Mouse (Mus musculus) cerebellum, adult 9-11 months (tissue): ENCODE results near the gene H2-Aa.

Experiments
- DNase-seq: peaks from one replicate; pipeline ENCODE4 v3.0.0; 2022

H2-Aa gene

DNA sequence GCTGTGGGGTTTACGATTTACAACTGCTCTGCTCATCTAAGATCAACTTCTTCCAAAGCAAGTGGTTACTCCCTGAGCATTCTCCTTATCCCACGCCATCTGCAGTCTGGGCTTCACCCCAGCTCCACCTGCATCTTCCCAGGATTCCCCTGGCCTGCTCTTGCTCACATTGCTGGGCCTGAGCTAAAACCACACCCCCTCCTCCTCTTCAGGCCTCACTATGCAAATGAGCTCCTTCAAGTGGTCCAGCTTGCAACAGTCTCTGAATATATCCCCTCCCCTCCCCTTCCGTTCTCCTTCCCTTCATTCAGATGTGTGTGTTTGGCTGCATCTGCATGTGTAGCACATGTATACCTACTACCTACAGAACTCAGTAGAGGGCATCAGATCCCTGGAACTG lies 11.7 kb upstream of the H2-Aa start:
- DNase-seq: no peak

DNA sequence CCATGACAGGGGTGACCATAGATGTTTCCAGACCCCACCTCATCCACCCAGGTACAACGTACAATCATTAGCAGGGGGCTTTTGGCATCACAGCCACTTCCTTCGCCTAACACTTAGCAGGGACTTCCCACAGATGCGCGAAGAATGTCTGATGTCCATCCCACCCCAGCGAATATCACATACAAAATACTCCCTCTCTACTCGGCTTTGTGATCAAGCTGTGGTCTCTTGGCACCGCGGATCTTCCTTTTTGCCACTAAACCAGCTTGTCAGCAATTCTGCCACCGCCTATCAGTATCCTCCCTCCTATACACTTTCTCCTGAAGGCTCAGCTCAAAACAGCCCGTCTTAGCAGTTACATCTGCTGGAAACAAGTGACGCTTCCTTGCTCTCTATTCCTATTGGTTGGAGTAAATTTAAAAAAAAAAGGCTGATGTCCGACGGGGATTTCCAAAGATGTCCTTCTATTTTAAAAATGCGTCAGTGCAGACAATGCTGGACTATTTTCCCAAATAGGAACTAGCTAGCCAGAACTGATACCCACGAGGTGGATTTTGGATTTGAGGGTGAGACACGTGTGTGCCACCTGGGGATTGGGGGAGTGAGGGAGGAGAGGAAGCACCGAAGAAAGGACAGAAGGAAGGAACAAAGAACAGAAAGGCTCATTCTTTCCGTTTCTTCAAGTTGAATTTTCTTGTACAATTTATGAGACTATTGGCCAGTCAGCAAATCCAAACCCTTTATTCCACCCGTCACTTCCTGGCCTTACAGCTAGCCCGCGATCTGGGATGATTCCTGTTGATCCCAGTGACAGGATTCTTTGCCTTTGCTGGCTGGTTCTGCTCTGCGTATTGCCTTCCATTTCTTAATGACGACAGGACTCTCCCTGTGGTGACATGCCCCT lies 8.5 kb upstream of the H2-Aa start:
- DNase-seq: no peak

DNA sequence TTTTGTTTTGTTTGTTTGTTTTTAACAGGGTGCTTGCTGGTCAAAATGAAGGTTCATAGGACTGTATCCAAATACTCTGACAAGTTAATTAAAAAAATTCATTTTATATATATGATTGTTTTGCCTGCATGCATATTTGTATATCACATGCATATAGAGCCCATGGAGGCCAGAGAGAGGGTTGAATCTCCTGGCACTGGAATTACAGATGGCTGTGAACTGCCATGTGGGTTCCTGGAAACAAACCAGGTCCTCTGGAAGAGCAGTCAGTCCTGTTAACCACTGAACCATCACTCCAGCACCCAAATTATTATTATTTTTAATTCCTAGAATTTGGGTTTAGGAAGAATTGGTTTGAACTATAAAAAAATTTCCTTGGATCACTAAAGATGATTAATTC lies 7.7 kb upstream of the H2-Aa start:
- DNase-seq: no peak

DNA sequence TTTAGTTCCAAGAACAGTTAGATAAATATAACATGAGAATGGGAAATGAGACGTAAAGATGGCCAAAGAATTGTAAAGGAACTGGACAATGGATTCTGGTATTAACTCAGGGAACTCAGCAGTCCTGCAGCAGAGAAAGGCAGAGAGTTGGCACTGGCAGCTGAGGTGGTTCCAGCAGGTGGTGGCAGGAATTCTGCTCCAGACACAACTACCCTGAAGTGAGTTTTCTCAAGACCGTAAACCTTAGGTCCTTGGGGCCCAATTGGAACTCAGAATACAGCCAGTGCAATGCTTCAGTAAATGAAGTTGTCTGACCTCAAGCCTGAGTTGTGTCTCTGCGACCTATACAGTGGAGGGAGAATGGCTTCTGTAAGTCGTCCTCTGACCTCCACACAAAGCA lies 6.6 kb upstream of the H2-Aa start:
- DNase-seq: no peak

DNA sequence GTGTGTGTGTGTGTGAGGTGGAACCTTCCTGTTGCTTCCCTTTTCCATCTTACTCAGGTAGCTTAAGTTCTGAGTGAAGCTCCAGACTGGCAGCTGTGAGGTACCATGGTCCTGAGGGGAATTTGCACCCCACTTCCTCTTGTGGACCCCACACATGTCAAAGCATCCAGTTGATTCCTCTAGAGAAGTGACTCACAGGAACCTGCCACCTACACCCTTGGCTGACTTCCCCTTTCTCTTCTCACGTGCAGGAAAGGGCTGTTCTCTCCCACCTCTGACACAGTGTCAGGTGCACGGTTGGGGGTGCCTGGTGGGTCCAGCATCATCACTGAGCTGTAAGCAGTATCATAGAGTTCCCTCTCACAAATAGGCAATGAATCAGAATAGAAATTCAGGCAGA lies 5.9 kb upstream of the H2-Aa start:
- DNase-seq: no peak

DNA sequence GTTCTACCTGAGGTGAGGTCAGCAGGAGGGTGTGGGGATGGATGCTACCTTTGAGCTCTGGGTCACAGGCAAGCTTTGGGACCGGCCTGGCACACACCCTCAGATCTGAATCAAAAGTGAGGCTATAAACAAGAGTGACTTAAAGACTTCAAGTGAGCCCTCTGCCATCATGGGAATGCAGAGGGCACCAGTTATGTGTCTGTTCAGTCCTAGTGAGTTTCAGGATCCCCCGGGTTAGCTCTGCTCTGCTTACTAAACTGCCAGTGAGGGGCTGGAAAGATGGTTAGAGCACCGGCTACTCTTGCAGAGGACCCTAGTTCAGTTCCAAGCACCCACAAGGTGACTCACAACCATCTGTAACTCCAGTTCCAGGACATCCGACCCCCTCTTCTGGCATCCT lies 4.9 kb upstream of the H2-Aa start:
- no peak for DNase-seq

DNA sequence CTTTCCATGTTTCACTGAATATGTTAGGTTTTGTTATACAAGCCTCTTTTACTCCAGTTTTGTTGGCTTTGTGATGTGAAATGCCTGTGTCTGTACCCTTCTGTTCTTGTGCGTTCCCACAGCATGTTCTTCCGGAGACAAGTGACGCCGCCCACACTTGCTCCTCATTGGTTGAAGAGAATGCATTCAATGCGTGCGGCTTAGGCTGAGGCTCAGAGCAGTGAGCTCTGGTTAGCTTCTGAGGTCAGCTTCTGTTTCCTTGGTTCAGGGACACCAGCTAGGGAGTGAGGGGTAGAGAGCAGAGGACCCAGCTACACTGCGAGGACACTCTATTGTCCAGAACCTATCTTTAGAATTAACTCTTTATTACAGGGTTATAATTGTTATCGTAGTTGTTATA lies 4.0 kb upstream of the H2-Aa start:
- peak; percentile 18 for DNase-seq

DNA sequence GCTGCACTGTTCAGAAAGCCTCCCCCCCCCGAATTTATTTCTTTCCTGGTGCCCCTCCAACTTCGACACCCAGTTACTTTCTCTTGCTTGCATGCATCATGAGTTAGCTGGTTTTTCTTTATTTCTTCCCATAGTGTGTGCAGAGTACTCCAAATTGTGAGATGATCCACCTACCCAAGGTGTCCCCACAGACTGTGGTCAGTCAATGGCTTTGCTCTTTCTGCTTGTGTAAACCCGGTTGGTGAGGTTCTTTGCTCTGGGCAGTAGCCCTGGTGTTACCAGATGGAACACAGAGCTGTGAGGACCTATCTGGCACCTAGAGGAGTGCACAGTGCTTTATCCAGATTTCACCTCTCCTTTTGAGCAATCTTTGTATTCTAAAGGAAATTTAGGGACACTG lies 508 bp upstream of the H2-Aa start:
- DNase-seq: no peak

DNA sequence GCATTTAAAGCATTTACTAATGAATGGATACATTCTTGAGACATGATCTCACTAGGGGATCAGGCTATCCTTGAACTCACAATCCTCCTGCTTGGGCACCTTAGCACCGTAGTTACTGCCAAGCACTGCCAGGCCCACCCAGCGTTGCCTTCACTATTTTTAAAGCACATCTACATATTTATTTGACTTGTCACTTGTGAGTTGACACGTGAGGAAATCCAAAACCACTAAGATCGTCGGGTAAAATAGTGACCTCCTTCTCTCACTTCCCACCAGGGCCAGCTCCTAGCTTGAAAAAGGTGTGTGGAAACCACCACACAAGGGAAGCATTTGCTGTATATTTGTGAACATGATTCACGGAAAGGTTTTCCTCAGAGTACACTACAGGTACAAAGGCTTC lies 624 bp downstream of the H2-Aa start:
- no peak for DNase-seq

DNA sequence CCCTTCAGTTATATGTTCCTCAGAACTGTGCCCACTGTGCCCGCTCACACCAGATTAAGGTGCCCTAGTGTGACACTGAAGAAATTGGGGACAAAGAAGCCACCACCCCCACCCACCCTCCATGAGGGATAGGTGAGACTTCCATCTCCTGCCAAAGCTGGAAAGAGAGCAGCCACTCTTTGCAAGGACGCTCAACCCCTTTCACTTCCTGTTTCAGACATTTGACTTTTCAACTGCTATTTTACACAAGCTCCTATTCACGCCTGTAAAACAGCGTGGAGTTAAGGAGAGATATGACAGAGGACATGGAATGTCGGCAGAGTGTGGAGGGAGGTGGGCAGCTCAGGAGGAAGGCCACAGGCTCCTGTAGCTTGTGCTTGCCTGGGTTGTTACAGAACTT lies 1.1 kb downstream of the H2-Aa start:
- no peak for DNase-seq

DNA sequence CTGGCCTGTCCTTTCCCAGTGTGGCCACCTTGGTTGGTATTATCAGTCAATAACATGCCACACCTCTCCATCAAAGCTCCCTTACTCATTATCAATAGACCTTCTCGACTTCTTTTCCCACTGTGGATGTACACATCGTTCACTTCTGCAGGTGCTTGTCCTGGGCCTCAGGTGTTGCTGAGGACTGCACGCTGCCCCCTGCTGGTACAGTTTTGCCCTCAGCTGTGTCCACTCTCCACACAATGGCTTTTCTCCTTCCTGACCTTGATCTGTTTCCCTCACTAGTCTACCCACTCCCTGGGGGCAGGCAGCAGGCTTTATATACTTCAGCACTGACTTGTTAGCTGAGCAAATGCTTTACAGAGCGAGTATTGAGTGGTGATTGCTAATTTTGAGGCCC lies 1.8 kb downstream of the H2-Aa start:
- DNase-seq: no peak

DNA sequence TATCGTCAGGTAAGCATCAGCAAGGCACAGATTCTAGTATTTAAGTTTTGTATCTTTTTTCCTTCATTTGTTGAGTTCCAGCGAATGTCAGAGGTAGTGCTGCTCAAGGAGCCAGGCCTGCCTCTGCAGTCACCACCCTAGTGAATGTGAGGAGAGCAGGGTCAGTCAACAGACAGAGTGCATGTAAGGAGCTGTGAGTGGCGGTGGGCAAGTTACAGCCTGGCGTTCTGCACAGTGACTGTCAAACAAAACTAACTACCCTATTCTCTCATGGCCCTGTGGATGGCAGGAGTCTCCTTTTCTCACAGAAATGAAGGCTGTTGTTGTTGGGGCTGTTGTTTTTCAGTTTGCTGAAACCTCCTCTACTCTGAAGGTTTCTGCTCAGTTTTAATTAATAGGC lies 2.3 kb downstream of the H2-Aa start:
- no peak for DNase-seq

DNA sequence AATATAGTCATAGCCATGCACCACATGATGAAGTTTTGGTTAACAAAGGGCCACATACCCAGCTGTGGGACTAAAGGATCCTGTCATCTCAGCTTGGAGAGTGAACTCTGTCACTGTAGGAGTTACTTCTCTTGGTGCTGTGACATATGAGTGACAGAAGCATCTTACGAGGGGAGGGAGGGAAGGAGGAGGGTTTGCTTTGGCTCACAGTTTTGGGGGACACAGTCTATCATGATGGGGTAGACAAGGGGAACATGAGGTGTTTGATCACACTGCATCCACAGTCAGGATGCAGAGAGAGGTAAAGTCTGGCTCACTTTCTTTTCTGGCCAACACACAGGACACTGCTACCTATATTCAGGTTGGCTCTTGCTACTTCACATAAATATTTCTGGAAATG lies 5.8 kb downstream of the H2-Aa start:
- no peak for DNase-seq

DNA sequence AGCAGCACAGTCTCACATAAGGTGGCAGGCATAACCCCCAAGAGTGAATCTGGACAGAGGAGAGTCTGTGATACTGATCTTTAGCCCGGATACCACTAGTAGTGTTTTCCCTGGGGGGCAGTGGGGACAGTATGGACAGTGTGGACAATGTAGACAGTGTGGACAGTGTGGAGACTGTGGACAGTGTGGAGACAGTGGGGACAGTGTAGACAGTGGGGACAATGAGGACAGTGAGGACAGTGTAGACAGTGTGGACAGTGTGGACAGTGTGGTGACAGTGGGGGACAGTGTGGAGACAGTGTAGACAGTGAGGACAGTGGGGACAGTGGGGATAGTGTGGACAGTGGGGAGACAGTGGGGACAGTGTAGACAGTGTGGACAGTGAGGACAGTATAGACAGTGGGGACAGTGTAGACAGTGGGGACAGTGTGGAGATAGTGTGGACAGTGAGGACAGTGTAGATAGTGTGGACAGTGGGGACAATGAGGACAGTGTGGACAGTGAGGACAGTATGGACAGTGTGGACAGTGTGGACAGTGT lies 7.1 kb downstream of the H2-Aa start:
- no peak for DNase-seq

DNA sequence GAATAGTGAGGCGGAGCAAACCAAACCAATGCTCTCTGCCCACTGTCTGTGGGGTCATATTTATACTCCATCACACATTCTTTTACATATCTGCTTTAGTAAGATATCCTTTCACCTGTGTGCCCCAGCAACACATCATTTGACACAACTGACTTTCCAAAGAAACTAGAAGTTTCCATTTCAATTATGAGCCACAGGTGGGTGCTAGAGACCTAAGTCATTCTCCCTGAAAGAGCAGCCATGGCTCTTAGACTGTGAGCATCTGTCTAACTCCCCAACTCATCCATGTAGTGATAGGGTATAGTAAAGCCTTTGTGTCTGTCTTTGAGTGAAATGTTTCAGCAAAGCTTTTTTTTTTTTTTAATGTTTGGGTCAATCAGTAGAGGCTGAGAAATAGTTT lies 15.5 kb downstream of the H2-Aa start:
- DNase-seq: no peak

DNA sequence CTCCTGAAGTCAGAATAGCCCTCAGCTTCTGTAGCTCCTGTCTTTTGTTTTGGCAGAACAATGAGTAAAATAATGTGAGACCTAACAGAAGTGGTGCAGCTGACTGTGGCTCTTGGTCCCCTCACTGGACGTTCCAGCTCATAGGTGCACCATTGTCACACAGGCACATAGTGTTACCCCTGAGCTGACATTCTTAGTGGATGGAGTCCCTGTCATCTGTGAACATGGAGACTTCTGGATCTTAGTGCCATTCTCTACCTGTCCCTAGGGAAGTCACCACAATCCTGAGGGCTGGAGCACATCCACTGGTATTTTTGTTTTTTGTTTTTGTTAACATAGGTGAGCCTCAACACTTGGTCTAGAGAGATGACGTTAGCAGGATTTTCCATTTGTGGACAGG lies 16.7 kb downstream of the H2-Aa start:
- DNase-seq: no peak

DNA sequence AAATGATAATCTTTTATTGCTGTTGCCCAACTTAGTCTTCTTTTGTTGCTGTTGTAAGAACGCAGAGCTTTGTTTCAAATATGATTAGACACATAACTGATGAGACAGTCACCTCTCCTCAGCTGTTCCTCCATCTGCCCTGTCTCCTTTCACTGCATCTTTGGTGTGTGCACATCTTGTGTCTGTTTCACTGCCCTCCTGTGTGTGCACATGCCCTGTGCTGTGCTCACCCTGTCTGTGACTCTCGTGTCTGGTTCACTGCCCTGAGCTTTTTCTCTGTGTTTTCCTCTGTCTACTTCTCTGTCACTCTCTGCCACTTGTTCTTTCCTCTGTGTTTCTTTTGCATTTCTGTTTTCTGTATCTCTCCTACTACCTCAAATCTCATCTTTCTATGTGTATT lies 17.4 kb downstream of the H2-Aa start:
- DNase-seq: no peak

DNA sequence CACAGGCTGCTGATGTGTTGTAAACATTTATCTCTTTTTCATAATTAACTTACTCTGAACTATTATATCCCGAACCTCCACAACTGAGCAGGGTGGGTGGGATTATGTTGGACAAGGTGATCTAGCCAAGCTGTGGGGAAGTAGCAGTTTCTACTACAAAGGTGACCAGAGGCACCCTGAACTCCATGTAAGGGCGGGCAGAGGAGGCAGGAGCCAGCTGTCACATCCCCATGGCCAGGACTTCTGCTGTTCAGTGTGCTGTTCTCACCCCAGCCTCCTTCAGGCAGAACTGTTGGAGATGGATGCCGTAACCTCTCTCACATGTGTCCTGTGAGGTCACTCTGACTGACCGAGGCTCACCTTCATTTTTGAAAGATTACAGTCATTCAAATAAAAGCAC lies 17.8 kb downstream of the H2-Aa start:
- DNase-seq: no peak

DNA sequence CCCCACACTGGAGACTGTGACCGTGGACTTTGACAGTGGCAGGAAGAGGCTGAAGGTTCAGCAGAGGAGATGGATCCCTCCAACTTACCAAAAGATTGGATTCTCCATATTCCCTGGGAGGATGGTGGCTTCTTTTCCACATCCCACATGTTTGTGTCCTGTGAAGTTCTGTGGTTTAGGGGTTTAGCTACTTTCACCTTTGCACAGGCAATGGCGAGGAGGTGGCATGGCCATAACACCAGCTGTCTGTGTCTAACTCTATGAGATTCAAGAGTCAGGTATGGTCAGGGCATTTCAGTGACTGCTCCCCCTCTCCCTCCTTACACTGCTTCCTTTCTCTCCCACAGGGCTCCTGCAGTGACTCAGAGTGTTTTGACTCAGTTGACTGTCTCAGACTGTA lies 18.9 kb downstream of the H2-Aa start:
- DNase-seq: no peak

DNA sequence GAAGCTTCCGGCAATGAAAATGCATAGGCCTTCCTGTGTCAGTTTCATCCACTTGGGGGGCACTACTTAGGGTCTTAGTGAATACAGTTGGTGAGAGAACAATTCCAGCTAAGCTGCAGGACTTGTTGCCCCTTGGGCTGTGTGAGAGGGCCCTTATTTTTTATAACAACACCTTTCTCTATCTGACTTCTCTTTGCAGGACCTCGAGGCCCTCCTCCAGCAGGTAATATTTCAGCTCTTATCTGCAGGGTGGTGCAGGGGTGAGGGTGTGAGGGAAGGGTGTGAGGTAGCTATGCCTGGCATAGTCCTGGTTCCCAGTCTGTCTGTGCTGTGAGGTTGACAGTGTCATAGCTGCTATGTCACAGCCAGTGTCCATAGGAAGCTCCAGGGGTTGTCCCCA lies 19.4 kb downstream of the H2-Aa start:
- no peak for DNase-seq

DNA sequence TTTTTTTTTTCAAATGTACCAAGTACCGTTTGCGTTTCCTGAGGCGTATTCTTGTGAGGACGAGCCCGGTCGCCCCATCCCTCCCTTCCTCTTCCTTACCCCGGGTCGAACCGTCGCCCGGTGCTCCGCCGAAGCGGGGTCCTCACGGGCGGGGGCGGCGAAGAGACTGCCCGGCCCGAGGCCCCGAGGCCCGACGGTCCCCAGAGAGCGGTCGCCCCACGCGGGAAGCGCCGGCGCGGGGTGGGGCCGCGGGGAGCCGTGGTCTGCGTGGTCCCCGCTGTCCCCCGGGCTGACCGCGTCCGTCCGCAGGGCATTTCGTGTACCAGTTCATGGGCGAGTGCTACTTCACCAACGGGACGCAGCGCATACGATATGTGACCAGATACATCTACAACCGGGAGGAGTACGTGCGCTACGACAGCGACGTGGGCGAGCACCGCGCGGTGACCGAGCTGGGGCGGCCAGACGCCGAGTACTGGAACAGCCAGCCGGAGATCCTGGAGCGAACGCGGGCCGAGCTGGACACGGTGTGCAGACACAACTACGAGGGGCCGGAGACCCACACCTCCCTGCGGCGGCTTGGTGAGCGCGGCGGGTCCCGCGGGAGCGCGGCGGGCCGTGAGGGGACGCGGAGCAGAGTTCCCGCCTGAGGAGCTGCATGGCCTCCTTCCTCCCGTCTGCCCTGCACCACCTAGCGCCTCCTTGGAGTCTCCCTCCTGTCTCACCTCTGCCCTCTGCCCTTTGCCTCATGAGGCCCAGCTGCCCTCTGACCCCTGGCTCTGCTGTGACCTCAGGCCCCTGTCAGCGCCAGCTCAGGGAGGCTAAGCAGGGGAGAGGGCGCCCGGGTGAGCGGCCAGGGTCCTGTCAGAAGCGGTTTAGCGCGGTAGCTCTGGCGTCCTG lies 22.9 kb downstream of the H2-Aa start:
- no peak for DNase-seq

DNA sequence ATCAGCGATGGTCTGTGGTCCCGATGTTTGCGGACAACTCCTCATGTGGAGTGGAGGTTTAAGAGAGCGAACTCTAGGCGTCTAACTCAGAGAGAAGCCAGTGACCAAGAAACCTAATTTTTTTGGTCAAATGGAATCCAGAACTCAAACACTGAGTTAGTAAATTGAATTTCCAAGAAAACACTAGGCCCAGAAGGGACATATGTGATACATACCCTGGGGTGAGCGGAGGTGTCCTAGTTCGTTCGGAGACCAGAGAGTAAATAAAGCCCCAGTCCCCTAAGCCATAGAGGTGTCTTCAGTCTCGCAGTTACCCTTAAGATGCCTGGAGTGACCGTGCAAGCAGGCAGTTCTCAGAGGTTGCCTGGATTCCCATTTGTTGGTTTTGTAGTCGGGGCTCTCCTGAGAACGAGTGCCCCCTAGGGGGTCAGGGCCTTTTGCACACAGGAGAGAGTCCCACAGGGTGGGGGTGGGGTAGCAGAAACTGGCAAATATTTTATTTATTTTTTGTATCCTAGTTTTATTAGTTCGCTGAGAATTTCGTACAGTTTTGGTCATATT lies 23.7 kb downstream of the H2-Aa start:
- no peak for DNase-seq

DNA sequence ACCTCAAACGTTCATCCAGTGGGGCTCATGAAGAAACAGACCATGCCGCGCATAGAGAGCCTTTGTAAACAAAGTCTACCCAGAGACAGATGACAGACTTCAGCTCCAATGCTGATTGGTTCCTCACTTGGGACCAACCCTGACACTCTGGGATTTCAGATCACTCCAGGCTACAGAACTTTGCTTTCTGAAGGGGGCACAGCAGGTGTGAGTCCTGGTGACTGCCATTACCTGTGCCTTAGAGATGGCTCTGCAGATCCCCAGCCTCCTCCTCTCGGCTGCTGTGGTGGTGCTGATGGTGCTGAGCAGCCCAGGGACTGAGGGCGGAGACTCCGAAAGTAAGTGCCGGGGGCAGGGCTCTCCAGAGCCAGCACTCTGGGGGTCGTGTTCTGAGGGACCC lies 24.6 kb downstream of the H2-Aa start:
- peak; percentile 37 for DNase-seq

DNA sequence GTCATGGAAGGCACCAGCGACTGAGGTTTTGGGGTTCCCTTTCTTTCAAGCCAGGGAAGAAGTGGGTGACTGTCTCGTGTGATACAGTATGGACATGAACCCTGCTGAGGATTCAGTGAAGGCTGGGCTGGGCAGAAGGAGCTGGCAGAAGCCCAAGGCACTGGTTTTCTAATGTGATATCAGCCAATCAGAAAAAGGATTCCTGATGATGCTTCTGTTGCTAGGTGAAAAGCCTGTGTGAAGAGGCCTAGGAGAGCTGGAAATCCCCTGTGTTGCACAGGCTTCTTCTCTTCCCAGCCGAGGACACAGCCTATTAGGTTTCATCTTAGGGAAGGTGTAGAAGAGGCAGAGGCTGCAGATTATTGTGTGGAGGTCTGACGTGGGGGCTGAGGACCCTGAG lies 26.1 kb downstream of the H2-Aa start:
- DNase-seq: peak; percentile 15
